Mouse (Mus musculus): ENCODE results near the gene Smtn. TPM values are rescaled to one million over a fixed set of nuclear protein-coding genes. Genes with fewer than 3 reads are reported as not detected.

The Smtn gene
- 57.8 and 63.6 TPM in 2 replicates for polyA plus RNA-seq (2015; fragmentation: Nextera tagmentation; extraction: Ambion mirVana)

GRCm38 (mm10) chr11:3540451-3541085, at the start of gene Smtn:
Gene Smtn, minus strand, starts transcription at chr11:3540612.
- Histone ChIP-seq H3K4me2 (replicated peaks) (peak within 1 kb of the TSS; percentile 79), H3K36me3 (no peaks in the 10 kb centered on the region; the same call in 1 of the 2 replicates), H3K27me3 (no peaks in the 10 kb centered on the region), H3K4me3 (peak within 1 kb of the TSS; percentile 65), H3K9me3 (peaks cover 6% of the 10 kb centered on the region; the same call in 1 of the 2 replicates), H3K4me1 (peaks cover 40% of the 10 kb centered on the region), H3K27ac (no peak within 1 kb of the TSS), H3K9ac (peak within 1 kb of the TSS; percentile 83)
- 93% methylated on average over 23 of the region's 23 CpGs for WGBS
- no peak for ATAC-seq (ENCODE audit: low FRiP score, low read depth)

DNA sequence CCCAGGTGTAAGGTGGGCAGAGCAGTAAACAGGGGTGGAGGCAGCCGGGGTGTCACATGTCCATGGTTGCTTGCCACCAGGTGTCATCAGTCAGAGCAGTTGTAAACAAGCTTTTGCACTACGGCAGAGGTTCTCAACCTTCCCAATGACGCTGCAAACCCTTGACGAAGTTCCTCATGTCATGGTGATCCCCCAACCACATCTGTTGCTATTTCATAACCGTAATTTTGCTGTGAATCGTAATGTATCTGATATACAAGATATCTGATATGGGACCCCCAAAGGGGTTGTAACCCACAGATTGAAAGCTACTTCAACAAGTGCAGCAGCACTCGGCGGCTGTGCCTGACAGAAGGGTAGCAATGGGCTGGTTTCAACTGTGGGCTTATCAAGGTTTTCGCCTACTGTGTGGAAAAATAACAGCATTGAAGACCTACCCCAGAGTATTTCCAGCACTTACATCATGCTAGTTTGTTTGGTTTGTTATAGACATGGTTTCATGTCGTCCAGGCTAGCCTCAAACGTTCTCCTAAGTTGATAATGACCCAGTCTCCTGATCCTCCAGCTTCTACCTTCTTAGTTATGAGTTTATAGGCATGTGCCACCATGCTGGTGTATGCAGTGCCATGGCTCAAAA, 47.7 kb upstream of the Smtn start:
- ATAC-seq (ENCODE audit: low FRiP score, low read depth) = no peak
- 74% methylated on average over 11 of the region's 11 CpGs for WGBS
- Histone ChIP-seq H3K4me1 (no peaks in the 10 kb centered on the region), H3K9me3 (peaks cover 4% of the 10 kb centered on the region; the same call in 1 of the 2 replicates), H3K9ac (no peak overlapping the region), H3K4me3 (no peak overlapping the region), H3K36me3 (no peaks in the 10 kb centered on the region), H3K27ac (no peak overlapping the region), H3K27me3 (no peaks in the 10 kb centered on the region), H3K4me2 (replicated peaks) (no peak overlapping the region)

- Histone ChIP-seq H3K4me2 (replicated peaks) (no peak overlapping the region), H3K36me3 (no peaks in the 10 kb centered on the region), H3K9ac (no peak overlapping the region), H3K27ac (no peak overlapping the region), H3K27me3 (no peaks in the 10 kb centered on the region), H3K9me3 (peaks cover 4% of the 10 kb centered on the region; the same call in 1 of the 2 replicates), H3K4me3 (no peak overlapping the region), H3K4me1 (no peaks in the 10 kb centered on the region)
- WGBS = 45% methylated on average over 4 of the region's 4 CpGs
- ATAC-seq (ENCODE audit: low FRiP score, low read depth) = no peak
These were observed 46.9 kb upstream of the Smtn start for GRCm38 (mm10) chr11:3587350-3587749.

DNA sequence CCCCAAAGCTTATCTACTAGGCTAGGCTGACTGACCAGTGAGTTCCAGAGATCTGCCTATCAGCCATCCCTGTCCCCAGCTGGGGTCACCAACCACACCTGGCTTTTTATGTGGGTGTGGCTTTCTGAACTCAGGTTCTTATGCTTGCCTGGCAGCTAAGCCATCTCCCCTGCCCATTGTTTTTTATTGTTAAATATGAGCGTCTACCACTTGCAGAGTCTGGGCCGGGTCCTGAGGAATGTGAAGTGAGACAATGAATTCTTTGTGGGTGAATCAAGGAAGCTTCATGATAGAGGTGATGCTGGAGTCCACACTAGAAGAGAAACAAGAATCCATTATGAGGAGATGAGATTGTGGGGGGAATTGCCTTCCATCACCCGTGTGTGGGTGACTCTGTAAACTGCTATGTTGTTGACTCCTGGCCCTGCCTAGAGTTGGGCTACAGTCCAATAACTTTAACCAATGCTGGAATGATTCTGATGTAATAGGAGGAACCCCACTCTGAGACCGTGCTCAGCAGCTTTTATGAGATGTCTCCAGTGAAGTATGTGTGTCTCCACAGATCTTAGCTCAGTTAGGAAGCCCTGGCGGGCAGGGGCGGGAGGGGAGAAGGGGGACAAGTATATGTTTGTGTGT, 45.7 kb upstream of the Smtn start:
- Histone ChIP-seq H3K9me3 (no peaks in the 10 kb centered on the region), H3K9ac (no peak overlapping the region), H3K4me2 (replicated peaks) (no peak overlapping the region), H3K4me3 (no peak overlapping the region), H3K36me3 (no peaks in the 10 kb centered on the region), H3K4me1 (no peaks in the 10 kb centered on the region), H3K27me3 (no peaks in the 10 kb centered on the region), H3K27ac (no peak overlapping the region)
- no peak for ATAC-seq (ENCODE audit: low FRiP score, low read depth)
- whole genome bisulfite sequencing = 67% methylated on average over 6 of the region's 6 CpGs

DNA sequence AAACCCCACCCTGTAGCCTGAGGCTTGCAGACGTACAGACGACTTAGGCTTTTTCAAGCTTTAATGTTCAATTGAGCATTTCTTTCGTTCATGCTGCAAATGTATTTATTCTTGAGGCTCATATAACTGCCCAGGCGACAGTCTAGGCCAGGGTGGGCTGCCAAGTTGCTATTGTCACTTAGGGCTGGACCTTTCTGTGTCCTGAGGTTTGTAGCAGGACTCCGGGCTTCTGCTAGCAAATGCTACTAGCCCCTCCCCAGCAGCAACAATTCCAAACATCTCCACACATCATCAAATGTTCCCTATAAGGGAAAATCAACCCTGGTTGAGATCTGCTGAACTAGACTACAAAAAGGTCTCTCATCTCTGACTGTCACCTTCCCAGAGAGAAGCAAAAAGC, 42.7 kb upstream of the Smtn start:
- Histone ChIP-seq H3K9ac (no peak overlapping the region), H3K9me3 (no peaks in the 10 kb centered on the region), H3K4me2 (replicated peaks) (no peak overlapping the region), H3K27me3 (no peaks in the 10 kb centered on the region), H3K36me3 (no peaks in the 10 kb centered on the region), H3K4me3 (no peak overlapping the region), H3K27ac (no peak overlapping the region), H3K4me1 (no peaks in the 10 kb centered on the region)
- 53% methylated on average over 5 of the region's 5 CpGs for WGBS
- no peak for ATAC-seq (ENCODE audit: low FRiP score, low read depth)

DNA sequence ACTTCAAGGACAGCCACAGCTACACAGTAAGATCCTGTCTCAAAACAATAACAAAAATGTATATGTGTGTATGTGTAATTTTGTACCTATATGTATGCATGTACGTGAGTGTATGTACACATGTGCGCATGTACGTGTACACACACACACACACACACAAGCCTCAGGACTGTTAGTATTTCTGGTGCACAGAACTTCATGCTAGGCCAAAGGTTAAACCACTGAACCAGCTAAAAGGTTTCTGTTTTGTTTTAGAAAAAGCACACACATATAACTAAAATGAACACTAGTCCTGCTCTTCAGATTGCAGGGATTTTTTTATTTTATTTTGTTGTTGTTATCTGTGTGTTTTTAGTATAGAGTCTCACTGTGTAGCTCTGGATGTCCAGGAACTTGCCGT, 41.5 kb upstream of the Smtn start:
- 91% methylated on average over 4 of the region's 4 CpGs for WGBS
- no peak overlapping the region for H3K9ac ChIP-seq
- no peak overlapping the region for H3K4me2 ChIP-seq (replicated peaks)
- no peak for ATAC-seq (ENCODE audit: low FRiP score, low read depth)
- H3K36me3 ChIP-seq = no peaks in the 10 kb centered on the region
- no peak overlapping the region for H3K4me3 ChIP-seq
- H3K27me3 ChIP-seq = no peaks in the 10 kb centered on the region
- no peaks in the 10 kb centered on the region for H3K4me1 ChIP-seq
- H3K9me3 ChIP-seq = no peaks in the 10 kb centered on the region
- H3K27ac ChIP-seq = no peak overlapping the region

GRCm38 (mm10) chr11:3580306-3581084, 40.1 kb upstream of the Smtn start:
- WGBS = 70% methylated on average over 7 of the region's 7 CpGs
- Histone ChIP-seq H3K9me3 (no peaks in the 10 kb centered on the region), H3K4me3 (no peak overlapping the region), H3K9ac (no peak overlapping the region), H3K4me2 (replicated peaks) (no peak overlapping the region), H3K27me3 (no peaks in the 10 kb centered on the region), H3K36me3 (no peaks in the 10 kb centered on the region), H3K4me1 (no peaks in the 10 kb centered on the region), H3K27ac (no peak overlapping the region)
- ATAC-seq (ENCODE audit: low FRiP score, low read depth) = no peak

- no peak overlapping the region for H3K27ac ChIP-seq
- WGBS = 89% methylated on average over 10 of the region's 10 CpGs
- H3K4me1 ChIP-seq = peaks cover 11% of the 10 kb centered on the region
- H3K36me3 ChIP-seq = no peaks in the 10 kb centered on the region
- no peaks in the 10 kb centered on the region for H3K9me3 ChIP-seq
- no peak overlapping the region for H3K4me3 ChIP-seq
- no peaks in the 10 kb centered on the region for H3K27me3 ChIP-seq
- no peak overlapping the region for H3K4me2 ChIP-seq (replicated peaks)
- no peak overlapping the region for H3K9ac ChIP-seq
- ATAC-seq (ENCODE audit: low FRiP score, low read depth) = no peak
These were observed 37.8 kb upstream of the Smtn start for GRCm38 (mm10) chr11:3578050-3578725.

DNA sequence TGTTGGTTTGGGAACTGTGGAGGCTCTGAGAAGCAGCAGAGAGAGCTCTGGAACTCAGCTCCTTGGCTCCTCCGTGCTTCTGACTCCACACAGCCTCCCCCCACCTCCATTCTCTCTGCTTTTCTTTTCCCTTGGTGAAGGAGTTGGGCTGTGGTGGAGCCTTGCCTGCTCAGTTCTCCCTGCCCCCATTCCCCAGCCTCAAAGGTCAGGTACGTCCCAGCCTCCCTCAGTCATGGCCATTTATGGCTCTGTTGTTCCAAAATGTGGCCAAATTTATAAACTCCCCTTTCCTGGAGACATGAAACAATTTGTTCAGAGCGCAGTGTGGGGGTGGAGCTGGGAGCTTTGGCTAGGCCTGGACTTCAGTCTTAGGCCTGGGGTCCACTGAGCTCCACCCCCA, 34.8 kb upstream of the Smtn start:
- Histone ChIP-seq H3K4me1 (peaks cover 21% of the 10 kb centered on the region), H3K9me3 (no peaks in the 10 kb centered on the region), H3K27me3 (no peaks in the 10 kb centered on the region), H3K27ac (no peak overlapping the region; the same call in 1 of the 2 replicates), H3K9ac (no peak overlapping the region), H3K4me2 (replicated peaks) (no peak overlapping the region), H3K36me3 (no peaks in the 10 kb centered on the region), H3K4me3 (no peak overlapping the region)
- ATAC-seq (ENCODE audit: low FRiP score, low read depth) = no peak
- 34% methylated on average over 3 of the region's 3 CpGs for WGBS

GRCm38 (mm10) chr11:3573092-3573491, 32.7 kb upstream of the Smtn start:
- ATAC-seq (ENCODE audit: low FRiP score, low read depth) = peak; percentile 73
- Histone ChIP-seq H3K4me3 (no peak overlapping the region), H3K9me3 (no peaks in the 10 kb centered on the region), H3K4me2 (replicated peaks) (no peak overlapping the region), H3K4me1 (peaks cover 21% of the 10 kb centered on the region), H3K36me3 (no peaks in the 10 kb centered on the region), H3K27me3 (no peaks in the 10 kb centered on the region), H3K9ac (no peak overlapping the region), H3K27ac (peak overlapping the region; percentile 78)
- 12% methylated on average over 9 of the region's 9 CpGs for WGBS

GRCm38 (mm10) chr11:3572181-3572580, 31.8 kb upstream of the Smtn start:
- Histone ChIP-seq H3K4me2 (replicated peaks) (no peak overlapping the region), H3K4me3 (no peak overlapping the region), H3K9ac (no peak overlapping the region), H3K9me3 (no peaks in the 10 kb centered on the region), H3K27ac (peak overlapping the region; percentile 10; the same call in 1 of the 2 replicates), H3K36me3 (no peaks in the 10 kb centered on the region), H3K4me1 (peaks cover 21% of the 10 kb centered on the region), H3K27me3 (no peaks in the 10 kb centered on the region)
- 86% methylated on average over 6 of the region's 6 CpGs for WGBS
- no peak for ATAC-seq (ENCODE audit: low FRiP score, low read depth)

Data from limb, embryonic 13.5 days (tissue).